Mouse (Mus musculus) inflammation-experienced regulatory T-cells (primary cell): ENCODE data around the gene Myom3. TPM values are rescaled to one million over a fixed set of nuclear protein-coding genes. Genes with fewer than 3 reads are reported as not detected.

Source experiments
- polyA plus RNA-seq, 2 experiments: library from polyadenylated mRNA; unstranded; fragments of 100-300 nt; shearing (Covaris generic); gene quantifications; one replicate each; pipeline ENCODE4 v1.2.1; 2017

Gene Myom3
- polyA plus RNA-seq: 1 to 10 TPM in 1 of 2 experiments, not detected in 1; 1.1 TPM

GRCm38 (mm10) chr4:135759356-135759976, at the start of gene Myom3:
TSS of gene Myom3 (plus strand) at chr4:135759715.

GRCm38 (mm10) chr4:135727817-135728216, 31.7 kb upstream of the Myom3 start, which contains the start of gene Il22ra1:
TSS of gene Il22ra1 (plus strand) at chr4:135728172.

GRCm38 (mm10) chr4:135855536-135856222, 96.2 kb downstream of the Myom3 start, which contains the start of gene Srsf10:
TSS of gene Srsf10 (plus strand) at chr4:135855747.

Other genes with a start within 250 kb of the Myom3 start
- gene Grhl3, start 186.1 kb upstream of the Myom3 start, polyA plus RNA-seq: under 1 TPM in 1 of 2 experiments, not detected in 1; 0.56 TPM
- gene Ifnlr1, start 73.4 kb upstream of the Myom3 start, polyA plus RNA-seq: under 1 TPM in 1 of 2 experiments, not detected in 1; 0.48 TPM
- gene Il22ra1, start 31.5 kb upstream of the Myom3 start, polyA plus RNA-seq: under 1 TPM in 1 of 2 experiments, not detected in 1; 0.22 TPM
- gene Srsf10, start 96.0 kb downstream of the Myom3 start, polyA plus RNA-seq: 100 to 1,000 TPM; 116 to 134 TPM
- gene Pnrc2, start 114.1 kb downstream of the Myom3 start, polyA plus RNA-seq: 100 to 1,000 TPM; 194 to 197 TPM
- gene Cnr2, start 135.7 kb downstream of the Myom3 start, polyA plus RNA-seq: 10 to 100 TPM; 13.2 to 14.8 TPM
- 100 to 1,000 TPM in 1 of 2 experiments, 10 to 100 TPM in 1; 74.6 to 101 TPM for gene Fuca1, start 161.0 kb downstream of the Myom3 start, polyA plus RNA-seq
- gene Hmgcl, start 186.7 kb downstream of the Myom3 start, polyA plus RNA-seq: 10 to 100 TPM; 69.9 to 82.9 TPM
- gene Gale, start 204.0 kb downstream of the Myom3 start, polyA plus RNA-seq: 10 to 100 TPM; 20.6 to 40.7 TPM
- 100 to 1,000 TPM; 306 to 344 TPM for gene Lypla2, start 212.9 kb downstream of the Myom3 start, polyA plus RNA-seq
- 10 to 100 TPM; 68.2 to 78.0 TPM for gene Pithd1, start 227.5 kb downstream of the Myom3 start, polyA plus RNA-seq